Mouse (Mus musculus): ENCODE data around the gene Cdh4.

- TF ChIP-seq POLR2A (IDR thresholded peaks at IDR 0.05; ENCODE audit: borderline replicate concordance, extremely low read depth, insufficient read depth, insufficient read length, poor library complexity, severe bottlenecking) (no peak), CTCF (IDR thresholded peaks at IDR 0.05; ENCODE audit: borderline replicate concordance, extremely low read depth, insufficient read depth, insufficient read length) (no peak)
Observed at GRCm38 (mm10) chr2:179945051-179945450, 502.8 kb downstream of the Cdh4 start.

Data from brain, embryonic 14.5 days (tissue).